Mouse (Mus musculus): Measurements from ENCODE around the gene Spen.

The Spen gene

DNA sequence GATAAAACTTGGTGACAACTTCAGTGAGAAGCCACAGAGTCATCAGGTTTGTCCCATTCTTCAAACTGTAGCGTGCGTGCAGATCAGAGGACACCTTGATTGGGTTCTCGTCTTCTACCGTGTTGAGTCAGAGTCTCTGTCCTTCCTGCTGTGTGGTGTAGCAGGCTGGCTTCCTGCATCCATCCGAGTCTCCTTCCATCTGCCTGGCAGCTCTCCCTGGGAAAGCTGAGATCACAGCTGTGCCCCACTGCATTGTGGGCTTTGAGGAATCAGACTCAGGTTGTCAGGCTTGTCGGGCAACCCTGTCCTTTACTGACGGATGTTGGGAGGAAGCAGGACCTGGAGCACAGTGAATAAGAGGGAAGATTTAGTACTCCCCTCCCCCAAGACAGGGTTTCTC is 92.2 kb downstream of the Spen start:
- DNase-seq (ENCODE audit: low spot score) = peak; percentile 47

DNA sequence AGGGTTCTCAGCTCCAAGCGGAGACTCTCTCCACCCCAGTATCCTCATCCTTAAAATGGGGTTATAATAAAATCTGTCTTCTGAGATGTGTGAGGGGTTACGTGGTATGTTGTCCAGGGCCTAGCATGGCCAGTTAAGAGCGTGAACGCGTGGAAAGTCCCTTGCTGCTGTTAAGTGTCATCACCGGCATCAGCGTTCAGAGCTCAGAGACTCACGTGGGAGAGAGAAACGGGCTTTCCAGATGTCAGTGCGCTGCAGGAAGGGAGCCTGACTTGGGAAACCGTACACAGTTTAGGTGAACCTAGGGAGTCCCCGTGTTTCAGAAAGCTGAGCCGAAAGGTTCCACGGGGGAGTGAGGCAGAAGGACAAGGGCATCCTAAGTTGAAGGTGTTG is 93.1 kb downstream of the Spen start:
- no peak for DNase-seq (ENCODE audit: low spot score)

DNA sequence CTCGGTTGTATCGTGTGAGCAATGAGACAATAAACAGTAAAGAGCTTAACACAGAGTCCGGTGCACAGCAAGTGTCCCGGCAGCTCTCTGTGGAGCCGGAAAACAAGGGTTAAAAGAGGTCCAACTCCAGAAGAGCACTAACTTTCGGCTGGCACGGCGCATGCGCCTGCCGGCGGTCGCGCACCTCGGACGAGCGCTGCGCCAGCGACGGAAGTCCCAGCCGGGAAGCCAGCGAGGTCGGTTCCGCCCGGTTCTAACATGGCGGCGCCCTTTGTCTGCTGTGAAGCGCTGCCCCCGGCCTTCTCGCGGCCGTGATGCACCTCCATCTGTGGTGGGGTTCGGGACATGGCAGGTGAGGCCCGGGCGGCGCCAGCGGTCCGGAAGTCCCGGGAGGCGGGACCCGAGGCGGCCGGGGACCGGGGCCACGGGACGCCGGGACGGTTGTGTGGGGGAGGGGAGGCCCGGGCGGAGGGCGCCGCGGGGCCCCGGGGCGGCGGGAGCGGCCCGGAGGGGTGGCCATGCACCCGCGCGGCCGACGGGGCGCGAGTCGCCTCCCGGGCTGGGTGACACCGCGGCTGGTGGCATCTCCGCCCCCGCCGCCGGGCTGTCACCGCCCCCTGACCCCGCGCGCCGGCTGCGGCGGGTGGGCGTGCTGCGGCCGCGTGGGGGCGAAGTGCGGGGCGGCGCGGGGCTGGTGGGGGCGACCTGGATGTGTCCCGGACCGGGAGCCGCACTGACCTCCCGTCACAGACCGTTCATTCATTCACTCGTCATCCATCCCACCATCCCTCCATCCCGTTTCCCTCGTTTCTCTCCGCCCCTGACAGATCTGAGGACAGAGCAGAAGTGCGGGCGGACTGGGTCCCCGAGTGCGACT is 93.7 kb downstream of the Spen start, which contains the start of gene Zbtb17:
Zbtb17 (plus strand) TSS at position 204 of the 877 bp plus-strand sequence.
- peak; percentile 90 for DNase-seq (ENCODE audit: low spot score)

DNA sequence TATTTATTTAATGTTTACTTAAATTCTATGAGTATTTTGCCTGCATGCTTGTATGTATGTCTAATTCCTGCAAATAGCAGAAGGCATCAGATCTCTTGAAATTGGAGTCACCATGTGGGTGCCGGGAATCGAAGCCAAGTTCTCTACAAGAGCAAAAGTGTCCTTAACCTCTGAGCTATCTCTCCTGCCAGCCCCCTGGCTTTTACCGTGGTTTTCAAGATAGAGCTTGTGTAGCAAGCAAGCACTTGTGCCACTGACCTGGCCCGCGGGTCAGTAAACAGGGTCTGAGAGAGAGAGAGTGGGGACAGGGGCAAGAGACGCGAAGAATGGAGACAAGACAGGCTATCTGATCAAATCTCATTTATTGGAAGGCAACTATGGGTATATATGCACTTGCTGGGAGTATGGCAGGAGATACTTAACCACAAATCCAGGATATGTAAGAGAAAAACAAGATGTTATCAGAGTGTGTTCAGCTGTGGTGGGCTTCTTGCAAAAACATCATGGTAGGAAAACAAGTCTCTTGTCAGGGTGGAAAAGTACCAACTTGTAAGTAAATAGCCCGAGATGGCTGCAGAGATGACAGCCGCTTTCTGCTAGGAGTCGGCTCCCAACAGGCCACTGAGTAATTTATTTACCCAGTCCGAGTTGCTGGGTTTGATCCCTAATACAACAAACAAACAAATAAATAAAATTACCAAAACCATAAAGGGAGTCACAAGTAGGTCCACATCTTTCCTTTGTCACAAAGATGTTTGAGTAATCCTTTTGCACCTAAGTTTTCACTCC is 94.6 kb downstream of the Spen start:
- DNase-seq (ENCODE audit: low spot score) = no peak

DNA sequence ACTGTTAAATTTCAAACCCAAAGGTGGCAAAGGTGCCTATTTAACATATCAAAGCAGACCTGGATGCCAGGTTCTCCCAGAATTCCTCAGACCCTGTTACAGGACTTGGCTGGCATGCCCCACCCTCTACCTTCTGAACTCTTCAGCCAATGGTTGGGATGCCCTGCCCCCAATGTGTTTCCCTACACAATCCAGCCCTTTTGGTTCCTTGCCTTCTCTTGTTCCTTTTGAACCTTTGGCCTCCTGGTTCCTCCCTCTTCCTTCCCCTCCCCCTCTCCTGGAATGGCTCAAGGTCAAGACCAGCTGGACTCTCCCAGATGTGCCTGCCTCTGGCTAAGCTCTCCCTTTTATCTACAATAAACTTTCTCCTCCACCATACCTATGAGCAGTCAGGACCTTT is 97.5 kb downstream of the Spen start:
- DNase-seq (ENCODE audit: low spot score) = no peak

DNA sequence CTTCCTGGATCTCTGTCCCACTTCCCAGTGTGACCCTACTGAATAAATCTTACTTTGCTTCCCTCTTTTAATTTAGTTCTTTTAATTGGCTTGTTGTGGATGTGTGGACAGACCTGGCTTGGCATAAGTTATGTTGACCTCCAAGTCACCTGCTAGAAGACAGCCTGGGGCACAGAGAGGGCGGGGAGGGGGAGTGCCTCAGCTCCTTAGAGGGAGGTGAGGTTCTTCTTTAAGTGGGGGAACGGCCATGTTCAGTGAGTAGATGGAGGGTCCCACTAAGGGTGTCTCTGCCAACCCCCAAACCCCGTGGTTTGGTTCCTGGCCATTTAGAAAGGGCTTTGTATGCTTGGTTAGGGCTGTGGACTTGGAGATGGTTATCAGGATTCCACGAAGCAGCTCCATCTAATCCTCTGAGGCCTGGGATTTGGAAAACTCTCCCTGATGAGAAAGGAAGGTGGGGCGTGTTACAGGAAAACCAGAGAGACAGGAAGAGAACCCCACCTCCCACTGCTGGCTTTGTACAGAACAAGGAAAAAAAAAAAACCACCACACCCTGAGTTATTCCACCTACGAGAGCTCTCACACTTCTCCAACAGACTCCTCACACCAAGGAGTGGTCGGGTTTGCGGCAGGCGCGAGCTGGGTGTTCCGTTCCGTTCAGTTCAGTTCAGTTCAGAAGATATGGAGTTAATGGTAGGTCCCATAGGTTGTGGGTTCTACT is 99.2 kb downstream of the Spen start:
- no peak for DNase-seq (ENCODE audit: low spot score)

DNA sequence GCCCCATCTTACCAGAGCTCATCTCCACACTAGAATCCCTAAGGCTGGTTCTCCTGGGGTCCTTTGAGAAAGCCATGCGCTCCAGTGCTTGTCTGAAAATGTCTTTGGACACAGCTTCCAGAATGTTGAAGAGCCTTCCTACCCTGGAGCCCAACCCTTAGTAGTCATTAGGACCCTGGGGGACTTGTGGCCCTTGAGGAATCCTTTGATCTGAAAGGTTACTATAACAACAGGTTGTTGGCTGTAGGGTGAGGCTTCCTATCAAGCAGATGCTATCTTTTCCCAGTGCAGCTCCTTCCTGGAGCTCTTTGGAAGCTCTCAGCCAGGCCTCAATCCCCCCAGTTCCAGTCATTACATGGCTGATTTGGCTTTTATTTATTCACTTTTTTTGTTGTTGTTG is 102.4 kb downstream of the Spen start, which contains the start of gene Srarp:
Srarp (minus strand) TSS at position 132 of the 400 bp plus-strand sequence.
- DNase-seq (ENCODE audit: low spot score) = no peak

DNA sequence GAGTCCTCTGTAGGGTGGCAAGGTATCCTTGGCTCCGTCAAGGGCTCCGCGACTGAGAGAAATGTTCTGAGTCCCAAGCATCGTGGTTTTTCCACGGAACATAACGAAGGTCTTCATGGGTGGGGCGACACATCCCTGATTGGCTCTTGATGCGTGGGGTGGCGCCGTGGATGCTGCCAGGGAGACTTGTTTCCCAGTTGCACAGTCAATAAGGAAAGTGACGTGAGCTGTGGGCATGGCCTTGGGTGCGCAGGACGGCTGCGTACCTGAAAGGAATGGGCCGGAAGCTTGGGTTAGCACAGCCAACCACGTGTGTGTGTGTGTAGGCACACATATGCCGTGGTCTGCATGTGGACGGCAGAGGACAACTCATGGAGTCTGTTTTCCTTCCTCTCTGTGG is 105.2 kb downstream of the Spen start:
- no peak for DNase-seq (ENCODE audit: low spot score)

DNA sequence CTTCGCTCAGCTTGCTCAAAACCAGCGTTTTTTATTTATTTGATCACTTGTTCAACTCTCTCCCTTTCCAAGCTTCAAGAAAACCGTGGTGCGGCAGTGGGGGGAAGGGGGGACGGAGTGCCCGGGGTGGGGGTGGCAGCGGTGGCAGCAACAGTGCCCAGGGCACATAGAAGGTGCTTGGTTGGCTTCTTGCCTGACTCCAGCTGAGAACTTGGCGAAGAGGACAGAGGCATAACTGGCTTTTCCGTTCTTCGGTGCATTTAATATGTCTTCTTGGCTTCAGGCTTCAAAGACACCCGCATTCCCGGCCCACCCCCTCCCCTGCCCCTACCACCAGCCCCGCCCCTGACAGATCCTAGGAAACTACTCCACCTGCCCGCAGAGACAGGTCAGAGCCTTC is 105.7 kb downstream of the Spen start:
- DNase-seq (ENCODE audit: low spot score) = no peak

DNA sequence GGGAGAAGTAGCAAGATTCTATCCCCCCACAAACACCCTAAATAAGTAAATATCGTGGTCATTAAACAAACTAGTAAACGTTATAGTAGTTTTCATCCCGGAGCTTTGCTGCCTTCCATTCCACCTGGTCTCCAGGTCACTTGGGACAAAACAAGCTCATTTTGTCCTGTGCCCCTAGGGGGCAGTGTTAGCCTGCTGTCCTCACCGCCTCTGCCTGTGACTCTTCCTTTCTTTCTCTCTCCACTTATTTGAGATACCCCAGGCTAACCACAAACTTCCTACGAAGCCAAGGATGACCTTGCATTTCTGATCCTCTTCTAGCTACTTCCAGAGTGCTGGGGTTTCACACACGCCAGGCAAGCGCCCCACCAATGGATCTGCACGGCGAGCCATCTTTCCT is 107.4 kb downstream of the Spen start:
- DNase-seq (ENCODE audit: low spot score) = peak; percentile 78

DNA sequence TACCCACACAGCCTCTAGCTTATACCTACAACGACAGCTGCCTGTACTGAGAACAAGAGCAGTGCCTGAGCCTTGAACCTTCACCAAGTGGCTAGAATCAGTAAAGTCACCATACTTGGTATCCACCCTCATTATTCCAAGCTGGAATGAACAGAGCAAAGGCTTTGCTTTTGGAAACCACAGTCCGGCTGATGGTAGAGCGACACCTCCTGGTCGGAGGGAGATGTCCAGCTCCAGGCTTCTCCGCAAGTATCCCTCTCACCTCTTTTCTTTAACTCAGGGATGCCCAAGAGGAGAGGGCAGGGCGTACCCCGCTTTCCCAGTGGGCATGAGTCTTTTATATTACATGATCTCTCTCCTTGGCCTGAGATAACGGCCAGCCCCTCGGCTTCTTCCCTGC is 108.5 kb downstream of the Spen start:
- DNase-seq (ENCODE audit: low spot score) = peak; percentile 44

DNA sequence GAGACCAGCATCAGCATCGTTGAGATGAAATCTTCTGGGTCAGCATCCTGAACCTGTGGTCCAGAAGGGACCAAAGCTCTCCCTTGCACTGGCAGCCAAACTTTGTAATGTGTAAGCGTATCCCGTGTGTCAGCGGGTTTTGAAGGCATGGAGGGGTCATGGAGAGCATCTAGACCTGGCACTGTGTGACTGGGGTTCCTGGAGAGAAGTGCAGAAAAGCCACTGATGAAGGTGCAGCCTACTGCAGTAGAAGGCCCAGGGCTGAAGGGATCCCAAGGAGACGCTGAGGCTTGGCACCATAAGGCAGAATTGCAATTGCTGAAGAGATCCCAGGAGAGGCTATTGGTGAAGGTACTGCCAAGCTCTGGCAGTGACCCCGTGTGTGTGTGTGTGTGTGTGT is 109.0 kb downstream of the Spen start:
- DNase-seq (ENCODE audit: low spot score) = no peak

DNA sequence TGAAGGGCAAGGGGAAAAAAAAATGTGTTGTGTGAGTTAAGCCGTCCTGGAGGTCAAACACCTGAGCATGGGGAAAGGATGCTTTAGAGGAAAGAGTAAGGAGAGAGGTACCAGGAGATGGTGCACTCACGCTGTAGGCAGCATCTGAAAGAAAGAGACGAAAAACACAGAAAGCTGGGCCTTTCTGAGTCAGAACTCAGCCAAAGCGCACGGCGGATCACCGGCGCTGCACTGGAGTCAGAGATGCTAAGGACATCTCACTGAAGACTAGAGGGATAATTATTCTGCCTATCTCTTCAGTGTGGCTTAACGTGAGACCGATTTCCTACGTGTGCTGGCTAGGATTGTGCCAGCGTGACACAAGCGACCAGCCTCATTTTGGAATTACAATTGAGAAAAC is 110.5 kb downstream of the Spen start:
- no peak for DNase-seq (ENCODE audit: low spot score)

DNA sequence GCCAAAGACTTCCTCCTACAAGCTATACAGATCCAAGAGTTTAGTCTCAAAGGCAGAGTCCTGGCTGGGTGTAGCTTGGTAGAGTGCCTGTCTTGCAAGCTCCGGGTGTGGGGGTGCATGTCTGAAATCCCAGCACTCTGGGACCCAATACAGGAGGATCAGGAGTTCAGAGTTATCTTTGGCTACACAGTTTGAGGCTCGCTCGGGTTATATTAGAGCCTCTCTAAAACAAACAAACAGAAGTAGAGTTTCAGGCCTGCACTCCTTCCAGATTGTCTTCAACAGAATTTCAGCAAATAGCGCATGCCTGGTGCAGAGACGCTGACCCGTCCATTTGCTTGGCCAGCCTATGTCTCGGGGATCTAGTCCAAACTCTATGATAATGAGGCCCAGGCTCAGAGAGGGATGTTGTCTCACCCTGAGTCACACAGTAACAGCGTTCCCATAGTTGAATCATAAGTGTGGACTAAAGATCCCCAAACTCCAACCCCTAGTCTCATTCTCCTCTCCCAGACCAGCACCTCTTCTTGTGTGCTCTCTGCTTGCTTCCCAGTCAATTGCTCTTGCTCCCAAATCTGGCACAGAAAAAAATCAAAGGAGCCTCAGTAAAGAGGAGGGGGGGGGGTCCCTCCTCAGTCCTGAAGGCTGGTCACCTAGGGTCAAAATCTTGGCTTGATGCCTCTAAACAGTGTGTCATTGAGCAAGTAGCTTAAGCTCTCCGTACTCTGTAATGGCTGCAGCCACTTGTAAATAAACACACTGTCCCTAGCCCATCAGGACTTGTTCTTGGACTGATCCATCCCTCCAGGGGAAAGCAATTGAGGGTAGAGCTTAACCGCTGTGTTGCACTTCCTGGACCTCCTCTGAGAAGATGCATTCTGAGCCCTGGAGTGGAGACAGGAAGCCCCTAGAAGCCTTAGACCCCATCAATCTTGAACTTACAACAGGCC is 111.3 kb downstream of the Spen start:
- DNase-seq (ENCODE audit: low spot score) = no peak

DNA sequence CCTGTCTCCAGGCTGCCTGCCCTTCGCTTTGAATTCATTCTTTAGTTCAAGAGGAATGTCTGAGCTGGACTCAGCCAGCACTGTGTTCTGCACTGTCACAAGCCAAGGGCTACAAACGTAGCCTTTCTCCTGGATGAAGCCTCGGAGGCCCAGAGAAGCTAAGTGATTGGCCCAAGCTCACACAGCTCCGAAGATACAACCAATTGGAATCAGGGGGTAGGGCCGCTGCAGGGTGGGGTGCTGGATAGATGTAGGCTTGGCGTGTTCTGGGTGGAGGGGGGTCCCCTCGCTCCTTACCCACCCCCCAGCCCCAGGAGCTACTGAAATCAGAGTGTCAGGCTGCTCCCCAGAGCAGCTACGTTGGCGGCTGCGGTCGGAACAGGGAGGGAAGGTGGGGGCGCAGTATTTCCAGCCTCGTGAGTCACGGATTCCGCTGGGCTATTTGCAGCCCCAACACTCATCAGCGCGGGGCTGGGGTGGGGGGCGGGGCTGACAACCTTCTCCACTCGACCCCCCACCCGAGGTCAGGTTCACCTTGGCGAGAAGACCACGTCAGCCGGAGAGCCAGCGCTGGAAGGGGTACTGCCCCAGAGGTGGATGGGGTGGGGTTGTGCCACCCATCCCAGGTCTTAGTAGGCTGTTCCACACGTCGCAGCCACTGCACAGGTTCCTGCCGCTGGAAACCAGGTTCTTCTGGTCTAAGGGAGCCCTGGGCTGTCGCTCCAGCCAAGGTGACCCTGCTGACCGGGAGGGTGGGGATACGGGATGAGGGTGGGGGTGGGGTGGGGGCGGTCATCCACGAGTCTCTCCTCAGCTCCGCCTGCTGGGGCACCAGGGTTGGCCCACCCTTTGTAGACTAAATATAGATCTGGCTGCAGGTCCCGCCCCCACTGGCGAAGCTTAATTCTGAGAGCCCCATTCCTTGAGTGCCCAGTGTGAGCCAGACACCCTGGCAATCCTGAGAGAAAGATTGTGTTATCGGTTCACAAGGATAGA is 112.6 kb downstream of the Spen start:
- peak; percentile 51 for DNase-seq (ENCODE audit: low spot score)

DNA sequence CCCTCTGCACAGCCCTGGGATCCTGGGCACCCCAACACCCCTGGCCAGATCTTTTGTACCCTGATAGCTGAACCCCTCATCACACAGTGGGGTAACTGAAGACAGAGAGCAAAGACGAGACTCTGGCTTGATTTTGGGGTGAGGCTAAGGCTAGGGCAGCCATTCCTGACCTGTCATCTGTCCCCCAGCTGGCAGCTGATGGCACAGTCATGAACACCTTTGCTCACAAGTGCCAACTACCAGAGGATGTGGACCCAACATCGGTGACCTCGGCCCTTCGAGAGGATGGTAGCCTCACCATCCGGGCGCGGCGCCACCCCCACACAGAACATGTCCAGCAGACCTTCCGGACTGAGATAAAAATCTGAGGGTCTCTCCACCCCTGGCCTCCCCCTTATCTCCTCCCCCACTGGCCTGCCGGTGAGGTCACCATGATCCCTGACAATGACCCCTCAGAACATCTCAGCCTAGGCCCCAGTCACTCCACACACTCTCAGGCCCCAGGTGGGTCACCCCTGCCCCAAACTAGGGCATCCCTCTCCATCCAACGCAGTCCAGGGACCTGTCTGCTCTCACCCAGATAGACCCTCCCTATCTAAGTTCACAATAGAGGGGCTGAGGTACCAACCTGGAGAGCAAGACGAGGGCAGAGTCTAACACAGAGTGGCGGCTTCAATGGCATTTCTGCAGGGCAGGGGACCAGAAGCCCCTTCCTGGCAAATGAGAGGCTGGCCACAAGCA is 114.5 kb downstream of the Spen start:
- DNase-seq (ENCODE audit: low spot score) = no peak

DNA sequence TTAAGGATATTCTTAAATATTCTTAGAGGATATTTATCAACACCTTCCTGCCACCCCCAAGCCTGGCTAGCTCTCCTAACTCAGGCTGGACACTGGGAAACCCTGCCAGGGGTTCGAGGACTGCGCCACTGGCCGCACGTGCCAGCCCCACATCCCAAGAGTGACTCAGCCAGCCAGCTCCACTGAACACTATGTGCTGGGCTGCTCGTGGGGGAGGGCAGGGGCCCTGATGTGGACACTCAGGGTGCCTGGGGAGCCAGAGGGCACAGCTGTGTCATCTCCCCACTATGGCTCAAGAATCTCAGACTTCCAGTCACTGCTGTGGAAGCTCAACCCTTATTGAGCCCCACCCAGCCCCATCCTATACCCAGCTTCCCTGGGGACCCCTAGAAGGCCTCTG is 115.1 kb downstream of the Spen start:
- peak; percentile 43 for DNase-seq (ENCODE audit: low spot score)

DNA sequence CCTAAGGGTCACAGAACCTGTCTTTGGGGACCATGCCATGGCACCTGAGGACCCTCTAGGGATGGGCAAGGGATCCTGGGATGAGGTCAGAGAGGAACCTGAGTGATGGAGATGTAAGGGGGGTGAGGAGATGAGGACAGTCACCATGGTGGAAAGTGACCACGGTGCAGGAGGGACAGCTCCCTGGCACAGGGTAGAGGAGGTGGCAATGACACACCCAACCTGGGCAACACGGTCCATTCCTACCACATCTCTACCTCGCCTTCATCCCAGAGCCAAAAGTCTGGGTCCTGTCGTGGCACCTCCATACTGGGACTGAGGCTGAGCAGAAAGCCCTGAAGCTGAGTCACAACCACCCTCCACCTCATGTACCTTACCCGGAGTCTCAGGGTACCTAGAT is 115.6 kb downstream of the Spen start:
- DNase-seq (ENCODE audit: low spot score) = no peak

DNA sequence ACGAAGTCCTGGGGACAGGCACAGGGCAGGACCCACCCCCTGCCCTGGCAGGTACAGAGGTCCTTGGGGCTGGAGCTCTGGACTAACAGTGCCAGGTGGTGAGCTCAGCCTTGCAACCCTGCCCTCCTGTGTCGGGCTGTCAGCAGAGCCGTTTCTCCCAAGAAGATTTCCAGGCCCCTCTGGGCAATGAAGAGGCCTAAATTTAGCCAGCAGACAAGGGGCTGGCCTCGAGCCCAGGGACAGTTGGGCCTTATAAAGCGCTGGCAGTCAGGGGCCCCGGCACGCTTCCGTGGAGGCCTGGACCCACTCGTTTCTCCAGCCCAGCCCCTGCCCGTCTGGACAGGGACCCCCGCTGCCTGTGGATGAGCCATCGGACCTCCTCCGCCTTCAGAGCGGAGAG is 117.0 kb downstream of the Spen start:
- peak; percentile 71 for DNase-seq (ENCODE audit: low spot score)

All from urinary bladder, postnatal 14 days (tissue).